Mouse (Mus musculus): ENCODE measurements around the gene Bub1.

Bub1 gene

GRCm38 (mm10) chr2:127831401-127832102, at the start of gene Bub1:
Gene Bub1, minus strand, starts transcription at chr2:127831865.
- DNase-seq = peak; percentile 91 to 93

GRCm38 (mm10) chr2:127881063-127881462, 49.4 kb upstream of the Bub1 start:
- no peak for DNase-seq

GRCm38 (mm10) chr2:127864381-127864780, 32.7 kb upstream of the Bub1 start:
- no peak for DNase-seq

- DNase-seq = peak; percentile 55 to 61
These were observed 22.8 kb upstream of the Bub1 start for GRCm38 (mm10) chr2:127854332-127854991.

- DNase-seq = peak in 1 of 2 experiments; percentile 36
These were observed 18.7 kb upstream of the Bub1 start for GRCm38 (mm10) chr2:127850371-127850770.

GRCm38 (mm10) chr2:127846571-127846970, 14.9 kb upstream of the Bub1 start:
- no peak for DNase-seq

- no peak for DNase-seq
These were observed 14.3 kb upstream of the Bub1 start for GRCm38 (mm10) chr2:127846008-127846407.

- no peak for DNase-seq
These were observed 13.8 kb upstream of the Bub1 start for GRCm38 (mm10) chr2:127845346-127845982.

- no peak for DNase-seq
These were observed 10.8 kb upstream of the Bub1 start for GRCm38 (mm10) chr2:127842421-127842820.

- DNase-seq = no peak
These were observed 9.7 kb upstream of the Bub1 start for GRCm38 (mm10) chr2:127841402-127841801.

- no peak for DNase-seq
These were observed 7.8 kb upstream of the Bub1 start for GRCm38 (mm10) chr2:127839425-127839824.

- DNase-seq = peak; percentile 9 to 10
These were observed 6.9 kb upstream of the Bub1 start, which contains the start of gene Acoxl for GRCm38 (mm10) chr2:127838576-127838975. Gene Acoxl, plus strand, starts transcription at chr2:127838876.

- DNase-seq = peak in 1 of 2 experiments; percentile 10
These were observed 1.1 kb upstream of the Bub1 start for GRCm38 (mm10) chr2:127832833-127833190.

- DNase-seq = peak in 1 of 2 experiments; percentile 19
These were observed 603 bp upstream of the Bub1 start for GRCm38 (mm10) chr2:127832103-127832832.

GRCm38 (mm10) chr2:127791919-127792603, 39.6 kb downstream of the Bub1 start, which contains the start of gene Mtln:
Gene Mtln, minus strand, starts transcription at chr2:127792488.
- DNase-seq = peak; percentile 89 to 90

GRCm38 (mm10) chr2:127789651-127790270, 41.9 kb downstream of the Bub1 start:
- no peak for DNase-seq

- no peak for DNase-seq
These were observed 42.5 kb downstream of the Bub1 start for GRCm38 (mm10) chr2:127789138-127789537.

- peak; percentile 85 to 88 for DNase-seq
These were observed 43.1 kb downstream of the Bub1 start, which contains the start of gene Nphp1 for GRCm38 (mm10) chr2:127788440-127789116. Gene Nphp1, minus strand, starts transcription at chr2:127788897.

GRCm38 (mm10) chr2:127787226-127787625, 44.4 kb downstream of the Bub1 start:
- DNase-seq = no peak

GRCm38 (mm10) chr2:127778451-127778850, 53.2 kb downstream of the Bub1 start:
- no peak for DNase-seq

- no peak for DNase-seq
These were observed 56.7 kb downstream of the Bub1 start for GRCm38 (mm10) chr2:127775013-127775412.
